Mouse (Mus musculus): ENCODE measurements around the gene Ankrd31. TPM values are rescaled to one million over a fixed set of nuclear protein-coding genes. Genes with fewer than 3 reads are reported as not detected.

Gene Ankrd31
- not detected in 2 replicates for polyA plus RNA-seq (2014; fragmentation: Nextera tagmentation; extraction: Ambion mirVana)

GRCm38 (mm10) chr13:96748109-96748845, at the start of gene Ankrd31:
Gene Ankrd31 (plus strand): TSS chr13:96748272.
- no peak for TF ChIP-seq CTCF (IDR thresholded peaks at IDR 0.05; ENCODE audit: low read depth)
- Histone ChIP-seq H3K4me1 (ENCODE audit: insufficient read depth) (no peaks in the 10 kb centered on the region), H3K9ac (no peak within 1 kb of the TSS), H3K27ac (ENCODE audit: low read depth) (no peak within 1 kb of the TSS), H3K9me3 (ENCODE audit: low read depth, low read length) (no peaks in the 10 kb centered on the region), H3K27me3 (ENCODE audit: insufficient read depth, low read length) (no peaks in the 10 kb centered on the region), H3K4me3 (ENCODE audit: low read depth, low read length) (no peak within 1 kb of the TSS), H3K36me3 (ENCODE audit: insufficient read depth) (no peaks in the 10 kb centered on the region), H3K4me2 (no peak within 1 kb of the TSS)
- WGBS, result 87% methylated on average over 42 of the region's 42 CpGs
- DNase-seq (no peak), ATAC-seq (ENCODE audit: insufficient read depth) (no peak)

- H3K9ac ChIP-seq, result no peak overlapping the region
- no peaks in the 10 kb centered on the region for H3K27me3 ChIP-seq (ENCODE audit: insufficient read depth, low read length)
- no peaks in the 10 kb centered on the region for H3K36me3 ChIP-seq (ENCODE audit: insufficient read depth)
- DNase-seq, result peak; percentile 21
- WGBS, result 58% methylated on average over 9 of the region's 9 CpGs
- no peak overlapping the region for H3K27ac ChIP-seq (ENCODE audit: low read depth)
- no peaks in the 10 kb centered on the region for H3K9me3 ChIP-seq (ENCODE audit: low read depth, low read length)
- H3K4me2 ChIP-seq, result 0 out of 2 replicates have a peak overlapping the region, but pooled peaks have one; percentile 0
- ATAC-seq (ENCODE audit: insufficient read depth), result no peak
- no peaks in the 10 kb centered on the region for H3K4me1 ChIP-seq (ENCODE audit: insufficient read depth)
- TF ChIP-seq CTCF (IDR thresholded peaks at IDR 0.05; ENCODE audit: low read depth), result no peak
- H3K4me3 ChIP-seq (ENCODE audit: low read depth, low read length), result no peak overlapping the region
Measured at GRCm38 (mm10) chr13:96702567-96703278, 45.3 kb upstream of the Ankrd31 start.

- Histone ChIP-seq H3K4me1 (ENCODE audit: insufficient read depth) (no peaks in the 10 kb centered on the region), H3K36me3 (ENCODE audit: insufficient read depth) (no peaks in the 10 kb centered on the region), H3K9ac (no peak overlapping the region), H3K27ac (ENCODE audit: low read depth) (no peak overlapping the region), H3K4me3 (ENCODE audit: low read depth, low read length) (no peak overlapping the region), H3K27me3 (ENCODE audit: insufficient read depth, low read length) (no peaks in the 10 kb centered on the region), H3K9me3 (ENCODE audit: low read depth, low read length) (no peaks in the 10 kb centered on the region), H3K4me2 (no peak overlapping the region)
- DNase-seq, result no peak
- WGBS, result 71% methylated on average over 8 of the region's 8 CpGs
- TF ChIP-seq CTCF (IDR thresholded peaks at IDR 0.05; ENCODE audit: low read depth), result no peak
- no peak for ATAC-seq (ENCODE audit: insufficient read depth)
Measured at GRCm38 (mm10) chr13:96709269-96710233, 38.5 kb upstream of the Ankrd31 start.

GRCm38 (mm10) chr13:96716311-96716710, 31.8 kb upstream of the Ankrd31 start:
- Histone ChIP-seq H3K27me3 (ENCODE audit: insufficient read depth, low read length) (no peaks in the 10 kb centered on the region), H3K4me2 (no peak overlapping the region), H3K9ac (no peak overlapping the region), H3K9me3 (ENCODE audit: low read depth, low read length) (no peaks in the 10 kb centered on the region), H3K36me3 (ENCODE audit: insufficient read depth) (no peaks in the 10 kb centered on the region), H3K4me3 (ENCODE audit: low read depth, low read length) (no peak overlapping the region), H3K27ac (ENCODE audit: low read depth) (no peak overlapping the region), H3K4me1 (ENCODE audit: insufficient read depth) (no peaks in the 10 kb centered on the region)
- DNase-seq, result no peak
- no peak for TF ChIP-seq CTCF (IDR thresholded peaks at IDR 0.05; ENCODE audit: low read depth)
- 84% methylated on average over 2 of the region's 2 CpGs for WGBS
- no peak for ATAC-seq (ENCODE audit: insufficient read depth)

- Histone ChIP-seq H3K27me3 (ENCODE audit: insufficient read depth, low read length) (no peaks in the 10 kb centered on the region), H3K4me1 (ENCODE audit: insufficient read depth) (no peaks in the 10 kb centered on the region), H3K27ac (ENCODE audit: low read depth) (no peak overlapping the region), H3K4me2 (no peak overlapping the region), H3K9me3 (ENCODE audit: low read depth, low read length) (no peaks in the 10 kb centered on the region), H3K36me3 (ENCODE audit: insufficient read depth) (no peaks in the 10 kb centered on the region), H3K4me3 (ENCODE audit: low read depth, low read length) (no peak overlapping the region), H3K9ac (no peak overlapping the region)
- DNase-seq, result no peak
- ATAC-seq (ENCODE audit: insufficient read depth), result no peak
- no peak for TF ChIP-seq CTCF (IDR thresholded peaks at IDR 0.05; ENCODE audit: low read depth)
- 52% methylated on average over 1 of the region's 1 CpGs for WGBS
Measured at GRCm38 (mm10) chr13:96717821-96718220, 30.3 kb upstream of the Ankrd31 start.

GRCm38 (mm10) chr13:96720003-96720402, 28.1 kb upstream of the Ankrd31 start:
- ATAC-seq (ENCODE audit: insufficient read depth) (no peak), DNase-seq (no peak)
- Histone ChIP-seq H3K4me1 (ENCODE audit: insufficient read depth) (no peaks in the 10 kb centered on the region), H3K27ac (ENCODE audit: low read depth) (no peak overlapping the region), H3K4me2 (no peak overlapping the region), H3K4me3 (ENCODE audit: low read depth, low read length) (no peak overlapping the region), H3K9ac (no peak overlapping the region), H3K27me3 (ENCODE audit: insufficient read depth, low read length) (no peaks in the 10 kb centered on the region), H3K9me3 (ENCODE audit: low read depth, low read length) (no peaks in the 10 kb centered on the region), H3K36me3 (ENCODE audit: insufficient read depth) (no peaks in the 10 kb centered on the region)
- WGBS, result 69% methylated on average over 2 of the region's 2 CpGs
- no peak for TF ChIP-seq CTCF (IDR thresholded peaks at IDR 0.05; ENCODE audit: low read depth)

All from lung, embryonic 14.5 days (tissue).